Mouse (Mus musculus) C2C12 (cell line): Measurements from ENCODE around the gene Rsad1. TPM values are rescaled to one million over a fixed set of nuclear protein-coding genes. Genes with fewer than 3 reads are reported as not detected.

Experiments
- H3K27me3 ChIP-seq: one replicate; pipeline ENCODE4 v1.6.1; 2011; ENCODE audit not compliant: control insufficient read depth, insufficient read depth, insufficient read length
- H3K36me3 ChIP-seq: one replicate; pipeline ENCODE4 v1.6.1; 2011; ENCODE audit not compliant: control insufficient read depth, insufficient read depth
- H3K4me3 ChIP-seq: one replicate; pipeline ENCODE4 v1.5.1; 2011; ENCODE audit warnings: mild to moderate bottlenecking, control low read depth; ENCODE audit not compliant: poor library complexity, insufficient read depth, severe bottlenecking
- H3K79me2 ChIP-seq: one replicate; pipeline ENCODE4 v1.6.1; 2011; ENCODE audit not compliant: control insufficient read depth, insufficient read depth
- H3K79me3 ChIP-seq: one replicate; pipeline ENCODE4 v1.6.1; 2011; ENCODE audit warnings: low read depth, control low read depth
- H3ac ChIP-seq: one replicate; pipeline ENCODE3; 2011; ENCODE audit warnings: low read depth; ENCODE audit not compliant: control insufficient read depth, insufficient read length
- CEBPB ChIP-seq: IDR thresholded peaks from one replicate; pipeline ENCODE4 v1.6.1; 2011; ENCODE audit warnings: low read depth, mild to moderate bottlenecking, control low read depth, moderate library complexity
- CTCF ChIP-seq: IDR thresholded peaks from one replicate; pipeline ENCODE4 v1.5.1; 2011; ENCODE audit not compliant: control insufficient read depth, insufficient read depth, insufficient read length
- FOSL1 ChIP-seq: IDR thresholded peaks from one replicate; pipeline ENCODE4 v1.8.0; 2011; ENCODE audit warnings: mild to moderate bottlenecking, low read length; ENCODE audit not compliant: poor library complexity, insufficient read depth, severe bottlenecking
- MAX ChIP-seq: IDR thresholded peaks from one replicate; pipeline ENCODE4 v1.6.1; 2011; ENCODE audit warnings: mild to moderate bottlenecking, control low read depth
- MYOD1 ChIP-seq: IDR thresholded peaks from one replicate; pipeline ENCODE4 v1.6.1; 2011; ENCODE audit warnings: low read depth; ENCODE audit not compliant: control insufficient read depth, insufficient read length
- MYOG ChIP-seq: IDR thresholded peaks from one replicate; pipeline ENCODE4 v1.6.1; 2011; ENCODE audit not compliant: control insufficient read depth, insufficient read length; ENCODE audit errors: extremely low read depth
- USF1 ChIP-seq: IDR thresholded peaks from one replicate; pipeline ENCODE4 v1.6.1; 2011; ENCODE audit warnings: low read depth, mild to moderate bottlenecking, control low read depth, moderate library complexity
- polyA plus RNA-seq: library from polyadenylated mRNA; unstranded; fragments of >200 nt; fragmentation: generic; extraction: Trizol; gene quantifications from one replicate; pipeline ENCODE4 v1.2.1, GENCODE M21; 2012; ENCODE audit warnings: missing spikeins

Gene Rsad1
- polyA plus RNA-seq, 1 experiment: 3.2 TPM

GRCm38 (mm10) chr11:94558226-94558625 is 9.2 kb upstream of the Rsad1 start:
- Histone ChIP-seq H3K79me3 (no peaks in the 10 kb centered on the region), H3K4me3 (no peak overlapping the region), H3K79me2 (no peaks in the 10 kb centered on the region), H3K36me3 (no peaks in the 10 kb centered on the region), H3K27me3 (no peaks in the 10 kb centered on the region), H3ac (no peak overlapping the region)
- TF ChIP-seq FOSL1 (no peak), CTCF (no peak), CEBPB (no peak), MAX (no peak), USF1 (no peak), MYOD1 (no peak), MYOG (no peak)

GRCm38 (mm10) chr11:94550442-94550744 is 1.3 kb upstream of the Rsad1 start:
- no peaks in the 10 kb centered on the region for H3K79me3 ChIP-seq
- H3K36me3 ChIP-seq: no peaks in the 10 kb centered on the region
- no peaks in the 10 kb centered on the region for H3K79me2 ChIP-seq
- H3K27me3 ChIP-seq: no peaks in the 10 kb centered on the region
- H3ac ChIP-seq: no peak overlapping the region
- no peak for TF ChIP-seq CTCF
- no peak overlapping the region for H3K4me3 ChIP-seq

- TF ChIP-seq MAX: no peak
- no peak for TF ChIP-seq MYOG
- TF ChIP-seq USF1: no peak
- no peak for TF ChIP-seq MYOD1
- no peak for TF ChIP-seq CTCF
- no peak for TF ChIP-seq FOSL1
- no peak for TF ChIP-seq CEBPB
- Histone ChIP-seq H3K79me3 (no peaks in the 10 kb centered on the region), H3ac (no peak overlapping the region), H3K79me2 (no peaks in the 10 kb centered on the region), H3K27me3 (no peaks in the 10 kb centered on the region), H3K36me3 (no peaks in the 10 kb centered on the region), H3K4me3 (no peak overlapping the region)
These were observed 811 bp upstream of the Rsad1 start for GRCm38 (mm10) chr11:94549691-94550441.

GRCm38 (mm10) chr11:94548041-94548784 is 842 bp downstream of the Rsad1 start:
- Histone ChIP-seq H3K4me3 (peak overlapping the region; percentile 38), H3K27me3 (no peaks in the 10 kb centered on the region), H3ac (peak overlapping the region; percentile 93), H3K36me3 (no peaks in the 10 kb centered on the region), H3K79me2 (no peaks in the 10 kb centered on the region), H3K79me3 (no peaks in the 10 kb centered on the region)
- TF ChIP-seq USF1: no peak
- TF ChIP-seq CEBPB: no peak

- Histone ChIP-seq H3ac (no peak overlapping the region), H3K79me3 (no peaks in the 10 kb centered on the region), H3K27me3 (no peaks in the 10 kb centered on the region), H3K4me3 (no peak overlapping the region), H3K36me3 (no peaks in the 10 kb centered on the region), H3K79me2 (no peaks in the 10 kb centered on the region)
- TF ChIP-seq MYOG (no peak), CTCF (no peak), MYOD1 (no peak), CEBPB (no peak), MAX (no peak), USF1 (no peak), FOSL1 (no peak)
These were observed 1.8 kb downstream of the Rsad1 start for GRCm38 (mm10) chr11:94547271-94547670.

GRCm38 (mm10) chr11:94546381-94546780 is 2.7 kb downstream of the Rsad1 start:
- no peaks in the 10 kb centered on the region for H3K79me2 ChIP-seq
- TF ChIP-seq MAX (no peak), CTCF (no peak), MYOG (no peak), CEBPB (no peak), FOSL1 (no peak), USF1 (no peak), MYOD1 (no peak)

More at GRCm38 (mm10) chr11:94546381-94546780, 2.7 kb downstream of the Rsad1 start:
- Histone ChIP-seq H3K36me3 (no peaks in the 10 kb centered on the region), H3K79me3 (no peaks in the 10 kb centered on the region), H3ac (no peak overlapping the region), H3K4me3 (no peak overlapping the region), H3K27me3 (no peaks in the 10 kb centered on the region)
